Mouse (Mus musculus) liver, embryonic 13.5 days (tissue): ENCODE measurements around the gene Cd247. TPM values are rescaled to one million over a fixed set of nuclear protein-coding genes. Genes with fewer than 3 reads are reported as not detected.

Experiments
- ATAC-seq: fragments of 200-750 bp; cut with Nextera tagmentation; 2 replicates; pipeline ENCODE4 v1.8.0; 2017; ENCODE audit warnings: low read depth, mild to moderate bottlenecking, moderate number of reproducible peaks, moderate library complexity
- DNase-seq: peaks from one replicate; pipeline ENCODE4 v3.0.0; 2022
- H3K27ac ChIP-seq: fragments of 300-500 bp; sonication (generic); 2 replicates; pipeline ENCODE4 v1.5.1; 2015; ENCODE audit warnings: moderate library complexity, mild to moderate bottlenecking, inconsistent platforms
- H3K27me3 ChIP-seq: fragments of 300-500 bp; sonication (generic); 2 replicates; pipeline ENCODE4 v1.6.1; 2015; ENCODE audit warnings: mild to moderate bottlenecking, inconsistent platforms
- H3K36me3 ChIP-seq: fragments of 300-500 bp; sonication (generic); 2 replicates; pipeline ENCODE4 v1.6.1; 2015; ENCODE audit warnings: mild to moderate bottlenecking, inconsistent platforms
- H3K4me1 ChIP-seq: fragments of 300-500 bp; sonication (generic); replicated peaks from 2 replicates; pipeline ENCODE4 v1.6.1; 2015; ENCODE audit warnings: inconsistent platforms
- H3K4me2 ChIP-seq: fragments of 300-500 bp; sonication (generic); 2 replicates; pipeline ENCODE4 v1.6.1; 2015; ENCODE audit warnings: inconsistent platforms, mild to moderate bottlenecking, moderate library complexity
- H3K4me3 ChIP-seq: fragments of 300-500 bp; sonication (generic); replicated peaks from 2 replicates; pipeline ENCODE4 v1.5.1; 2015; ENCODE audit warnings: mild to moderate bottlenecking, inconsistent platforms
- H3K9ac ChIP-seq: fragments of 300-500 bp; sonication (generic); 2 replicates; pipeline ENCODE4 v1.6.1; 2015; ENCODE audit warnings: mild to moderate bottlenecking, inconsistent platforms
- H3K9me3 ChIP-seq: fragments of 300-500 bp; sonication (generic); replicated peaks from 2 replicates; pipeline ENCODE4 v1.6.1; 2016; ENCODE audit warnings: inconsistent platforms
- WGBS: fragments of 180-500 bp; shearing (Covaris S2); methylation state at CpG from one replicate; pipeline ENCODE4 v1.1.7; 2015; ENCODE audit not compliant: insufficient replicate concordance; 5-methylcytosine and 5-hydroxymethylcytosine counted together
- polyA plus RNA-seq: library from polyadenylated mRNA; unstranded; fragments of >200 nt; fragmentation: Nextera tagmentation; extraction: Ambion mirVana; gene quantifications from 2 replicates; pipeline ENCODE4 v1.2.1, GENCODE M21; 2015

Gene Cd247
- polyA plus RNA-seq, 1 experiment from 2014 or later = 0.30 TPM

GRCm38 (mm10) chr1:165878751-165879150, 90.3 kb downstream of the Cd247 start:
- H3K36me3 ChIP-seq = peaks cover 20% of the 10 kb centered on the region
- 89% methylated on average over 2 of the region's 2 CpGs for WGBS
- H3K4me2 ChIP-seq = no peak overlapping the region
- no peak overlapping the region for H3K27ac ChIP-seq
- no peaks in the 10 kb centered on the region for H3K9me3 ChIP-seq
- H3K27me3 ChIP-seq = no peaks in the 10 kb centered on the region
- no peak overlapping the region for H3K9ac ChIP-seq
- no peak overlapping the region for H3K4me3 ChIP-seq
- DNase-seq (no peak), ATAC-seq (no peak)
- peaks cover 10% of the 10 kb centered on the region for H3K4me1 ChIP-seq

- Histone ChIP-seq H3K27me3 (no peaks in the 10 kb centered on the region), H3K4me3 (no peak overlapping the region), H3K4me2 (no peak overlapping the region), H3K36me3 (peaks cover 10% of the 10 kb centered on the region), H3K9ac (no peak overlapping the region), H3K27ac (no peak overlapping the region), H3K9me3 (no peaks in the 10 kb centered on the region), H3K4me1 (no peaks in the 10 kb centered on the region)
- WGBS = 86% methylated on average over 8 of the region's 8 CpGs
- no peak for ATAC-seq
- DNase-seq = no peak
Measured at GRCm38 (mm10) chr1:165882146-165882900, 93.8 kb downstream of the Cd247 start.

- Histone ChIP-seq H3K4me1 (no peaks in the 10 kb centered on the region), H3K9ac (no peak overlapping the region), H3K4me2 (no peak overlapping the region), H3K36me3 (peaks cover 42% of the 10 kb centered on the region), H3K4me3 (no peak overlapping the region), H3K9me3 (no peaks in the 10 kb centered on the region), H3K27me3 (no peaks in the 10 kb centered on the region), H3K27ac (no peak overlapping the region)
- DNase-seq (no peak), ATAC-seq (no peak)
- WGBS = 78% methylated on average over 2 of the region's 2 CpGs
Measured at GRCm38 (mm10) chr1:165891686-165892085, 103.2 kb downstream of the Cd247 start.

- H3K9me3 ChIP-seq = no peaks in the 10 kb centered on the region
- no peak for ATAC-seq
- H3K9ac ChIP-seq = no peak overlapping the region
- peaks cover 27% of the 10 kb centered on the region for H3K36me3 ChIP-seq
- no peak overlapping the region for H3K4me3 ChIP-seq
- 82% methylated on average over 1 of the region's 1 CpGs for WGBS
- no peak for DNase-seq
- no peak overlapping the region for H3K4me2 ChIP-seq
- no peaks in the 10 kb centered on the region for H3K4me1 ChIP-seq
- H3K27me3 ChIP-seq = no peaks in the 10 kb centered on the region
- no peak overlapping the region for H3K27ac ChIP-seq
Measured at GRCm38 (mm10) chr1:165903596-165903995, 115.1 kb downstream of the Cd247 start.

- Histone ChIP-seq H3K27ac (no peak overlapping the region), H3K36me3 (peaks cover 12% of the 10 kb centered on the region), H3K27me3 (no peaks in the 10 kb centered on the region), H3K4me1 (no peaks in the 10 kb centered on the region), H3K4me3 (no peak overlapping the region), H3K4me2 (no peak overlapping the region), H3K9ac (no peak overlapping the region), H3K9me3 (no peaks in the 10 kb centered on the region)
- DNase-seq (no peak), ATAC-seq (no peak)
- 88% methylated on average over 2 of the region's 2 CpGs for WGBS
Measured at GRCm38 (mm10) chr1:165908153-165908552, 119.7 kb downstream of the Cd247 start.

- Histone ChIP-seq H3K4me1 (no peaks in the 10 kb centered on the region), H3K4me2 (no peak overlapping the region), H3K4me3 (no peak overlapping the region), H3K27ac (no peak overlapping the region), H3K36me3 (peaks cover 12% of the 10 kb centered on the region), H3K27me3 (no peaks in the 10 kb centered on the region), H3K9ac (no peak overlapping the region), H3K9me3 (no peaks in the 10 kb centered on the region)
- ATAC-seq (0 out of 2 replicates have a peak, but pooled peaks have one; percentile 43), DNase-seq (no peak)
- WGBS = 77% methylated on average over 3 of the region's 3 CpGs
Measured at GRCm38 (mm10) chr1:165908806-165909205, 120.3 kb downstream of the Cd247 start.

- H3K9me3 ChIP-seq = no peaks in the 10 kb centered on the region
- H3K9ac ChIP-seq = no peak overlapping the region
- 80% methylated on average over 3 of the region's 3 CpGs for WGBS
- H3K4me1 ChIP-seq = no peaks in the 10 kb centered on the region
- DNase-seq (no peak), ATAC-seq (no peak)
- no peak overlapping the region for H3K4me2 ChIP-seq
- H3K27me3 ChIP-seq = no peaks in the 10 kb centered on the region
- H3K36me3 ChIP-seq = peaks cover 12% of the 10 kb centered on the region
- H3K27ac ChIP-seq = no peak overlapping the region
- no peak overlapping the region for H3K4me3 ChIP-seq
Measured at GRCm38 (mm10) chr1:165909471-165909870, 121.0 kb downstream of the Cd247 start.

GRCm38 (mm10) chr1:165913720-165914415, 125.4 kb downstream of the Cd247 start:
- H3K4me3 ChIP-seq = no peak overlapping the region
- no peak for ATAC-seq
- DNase-seq = no peak
- no peaks in the 10 kb centered on the region for H3K27me3 ChIP-seq
- H3K4me1 ChIP-seq = no peaks in the 10 kb centered on the region
- H3K9ac ChIP-seq = no peak overlapping the region
- no peak overlapping the region for H3K27ac ChIP-seq
- peaks cover 8% of the 10 kb centered on the region for H3K36me3 ChIP-seq
- WGBS = 80% methylated on average over 2 of the region's 2 CpGs
- no peaks in the 10 kb centered on the region for H3K9me3 ChIP-seq
- no peak overlapping the region for H3K4me2 ChIP-seq

GRCm38 (mm10) chr1:165914416-165914801, 125.9 kb downstream of the Cd247 start:
- no peak overlapping the region for H3K9ac ChIP-seq
- H3K36me3 ChIP-seq = peaks cover 8% of the 10 kb centered on the region
- 81% methylated on average over 2 of the region's 2 CpGs for WGBS
- no peak overlapping the region for H3K4me3 ChIP-seq
- ATAC-seq (no peak), DNase-seq (no peak)
- no peaks in the 10 kb centered on the region for H3K4me1 ChIP-seq
- no peaks in the 10 kb centered on the region for H3K9me3 ChIP-seq
- no peak overlapping the region for H3K4me2 ChIP-seq
- H3K27ac ChIP-seq = no peak overlapping the region
- H3K27me3 ChIP-seq = no peaks in the 10 kb centered on the region

GRCm38 (mm10) chr1:165921026-165921425, 132.5 kb downstream of the Cd247 start:
- Histone ChIP-seq H3K4me1 (peaks cover 7% of the 10 kb centered on the region; the same call in 1 of the 2 replicates), H3K27me3 (no peaks in the 10 kb centered on the region), H3K27ac (no peak overlapping the region), H3K4me3 (no peak overlapping the region), H3K9me3 (no peaks in the 10 kb centered on the region), H3K9ac (no peak overlapping the region), H3K36me3 (peaks cover 7% of the 10 kb centered on the region), H3K4me2 (no peak overlapping the region)
- WGBS = 61% methylated on average over 3 of the region's 3 CpGs
- DNase-seq (no peak), ATAC-seq (no peak)

- WGBS = 80% methylated on average over 1 of the region's 1 CpGs
- Histone ChIP-seq H3K27me3 (no peaks in the 10 kb centered on the region), H3K4me1 (peaks cover 11% of the 10 kb centered on the region; the same call in 1 of the 2 replicates), H3K4me2 (no peak overlapping the region), H3K9me3 (no peaks in the 10 kb centered on the region), H3K9ac (no peak overlapping the region), H3K27ac (no peak overlapping the region), H3K36me3 (0 out of 2 replicates have a peak, but pooled peaks cover 2% of the 10 kb centered on the region), H3K4me3 (no peak overlapping the region)
- DNase-seq = no peak
- ATAC-seq = no peak
Measured at GRCm38 (mm10) chr1:165922488-165922887, 134.0 kb downstream of the Cd247 start.
